Mouse (Mus musculus) intestine, embryonic 15.5 days (tissue): ENCODE measurements around the gene Gm8122. TPM values are rescaled to one million over a fixed set of nuclear protein-coding genes. Genes with fewer than 3 reads are reported as not detected.
"Not testable (repeated sequence)": the region's sequence is repeated elsewhere in the genome, so short reads cannot be mapped to it uniquely, and the experiment has no call there.

Experiments
- ATAC-seq: fragments of 200-750 bp; cut with Nextera tagmentation; 2 replicates; pipeline ENCODE4 v1.8.0; 2017; ENCODE audit warnings: moderate TSS enrichment, moderate library complexity
- H3K27ac ChIP-seq: fragments of 300-500 bp; sonication (generic); 2 replicates; pipeline ENCODE4 v1.5.1; 2015; ENCODE audit warnings: mild to moderate bottlenecking, inconsistent platforms
- H3K27me3 ChIP-seq: fragments of 300-500 bp; sonication (generic); replicated peaks from 2 replicates; pipeline ENCODE4 v1.6.1; 2015; ENCODE audit warnings: inconsistent platforms
- H3K36me3 ChIP-seq: fragments of 300-500 bp; sonication (generic); 2 replicates; pipeline ENCODE4 v1.6.1; 2015; ENCODE audit warnings: inconsistent platforms
- H3K4me1 ChIP-seq: fragments of 300-500 bp; sonication (generic); replicated peaks from 2 replicates; pipeline ENCODE4 v1.6.1; 2015; ENCODE audit warnings: inconsistent platforms
- H3K4me2 ChIP-seq: fragments of 300-500 bp; sonication (generic); replicated peaks from 2 replicates; pipeline ENCODE4 v1.6.1; 2015; ENCODE audit warnings: mild to moderate bottlenecking, inconsistent platforms
- H3K4me3 ChIP-seq: fragments of 300-500 bp; sonication (generic); replicated peaks from 2 replicates; pipeline ENCODE4 v1.5.1; 2015; ENCODE audit warnings: inconsistent platforms
- H3K9ac ChIP-seq: fragments of 300-500 bp; sonication (generic); 2 replicates; pipeline ENCODE4 v1.6.1; 2015; ENCODE audit warnings: inconsistent platforms
- H3K9me3 ChIP-seq: fragments of 300-500 bp; sonication (generic); 2 replicates; pipeline ENCODE4 v1.6.1; 2016; ENCODE audit warnings: inconsistent platforms
- WGBS: fragments of 180-500 bp; shearing (Covaris S2); methylation state at CpG from one replicate; pipeline ENCODE4 v1.1.7; 2015; 5-methylcytosine and 5-hydroxymethylcytosine counted together
- polyA plus RNA-seq: library from polyadenylated mRNA; unstranded; fragments of >200 nt; fragmentation: Nextera tagmentation; extraction: Ambion mirVana; gene quantifications from 2 replicates; pipeline ENCODE4 v1.2.1, GENCODE M21; 2015

The Gm8122 gene
- polyA plus RNA-seq: not detected in 2 replicates

- 89% methylated on average over 4 of the region's 4 CpGs for WGBS
- H3K9me3 ChIP-seq, H3K4me2 ChIP-seq, ATAC-seq, H3K36me3 ChIP-seq, H3K27ac ChIP-seq, H3K4me3 ChIP-seq, H3K27me3 ChIP-seq, H3K4me1 ChIP-seq, H3K9ac ChIP-seq: not testable (repeated sequence)
Measured at GRCm38 (mm10) chr14:43235204-43235603, at the start of gene Gm8122. TSS of gene Gm8122 (minus strand) at chr14:43235304.

- ATAC-seq, H3K27me3 ChIP-seq, H3K9ac ChIP-seq, H3K27ac ChIP-seq, H3K36me3 ChIP-seq, H3K9me3 ChIP-seq, H3K4me1 ChIP-seq, H3K4me3 ChIP-seq, H3K4me2 ChIP-seq: not testable (repeated sequence)
- WGBS: 90% methylated on average over 3 of the region's 3 CpGs
Measured at GRCm38 (mm10) chr14:43278681-43279080, 43.6 kb upstream of the Gm8122 start.

- not testable (repeated sequence) for H3K27ac ChIP-seq, H3K4me3 ChIP-seq, ATAC-seq, H3K4me1 ChIP-seq, H3K9ac ChIP-seq, H3K4me2 ChIP-seq, H3K36me3 ChIP-seq, H3K27me3 ChIP-seq, H3K9me3 ChIP-seq
- WGBS: 77% methylated on average over 4 of the region's 4 CpGs
Measured at GRCm38 (mm10) chr14:43278146-43278545, 43.0 kb upstream of the Gm8122 start.

GRCm38 (mm10) chr14:43277468-43277867, 42.4 kb upstream of the Gm8122 start:
- not testable (repeated sequence) for H3K27ac ChIP-seq, ATAC-seq, H3K4me2 ChIP-seq, H3K4me1 ChIP-seq, H3K9ac ChIP-seq, H3K27me3 ChIP-seq, H3K9me3 ChIP-seq, H3K36me3 ChIP-seq, H3K4me3 ChIP-seq
- 63% methylated on average over 2 of the region's 2 CpGs for WGBS

GRCm38 (mm10) chr14:43275752-43276151, 40.6 kb upstream of the Gm8122 start:
- ATAC-seq, H3K9me3 ChIP-seq, H3K9ac ChIP-seq, H3K4me1 ChIP-seq, H3K4me3 ChIP-seq, H3K27me3 ChIP-seq, H3K4me2 ChIP-seq, H3K27ac ChIP-seq, H3K36me3 ChIP-seq: not testable (repeated sequence)
- 87% methylated on average over 1 of the region's 1 CpGs for WGBS

GRCm38 (mm10) chr14:43274986-43275511, 39.9 kb upstream of the Gm8122 start, which contains the start of gene Gm9732:
TSS of gene Gm9732 (plus strand) at chr14:43275036.
- H3K4me1 ChIP-seq, H3K4me3 ChIP-seq: not testable (repeated sequence)
- 82% methylated on average over 8 of the region's 8 CpGs for WGBS

GRCm38 (mm10) chr14:43273161-43273560, 38.1 kb upstream of the Gm8122 start:
- not testable (repeated sequence) for H3K27me3 ChIP-seq, ATAC-seq, H3K9ac ChIP-seq, H3K4me3 ChIP-seq, H3K27ac ChIP-seq, H3K4me2 ChIP-seq, H3K4me1 ChIP-seq, H3K9me3 ChIP-seq, H3K36me3 ChIP-seq
- 70% methylated on average over 1 of the region's 1 CpGs for WGBS

More at GRCm38 (mm10) chr14:43274986-43275511, 39.9 kb upstream of the Gm8122 start, which contains the start of gene Gm9732:
- H3K4me2 ChIP-seq, H3K9ac ChIP-seq, H3K9me3 ChIP-seq, H3K27me3 ChIP-seq, ATAC-seq, H3K36me3 ChIP-seq, H3K27ac ChIP-seq: not testable (repeated sequence)

GRCm38 (mm10) chr14:43269211-43269610, 34.1 kb upstream of the Gm8122 start:
- not testable (repeated sequence) for H3K36me3 ChIP-seq, ATAC-seq, H3K27me3 ChIP-seq, H3K4me3 ChIP-seq, H3K9ac ChIP-seq, H3K4me2 ChIP-seq, H3K9me3 ChIP-seq, H3K27ac ChIP-seq, H3K4me1 ChIP-seq
- 88% methylated on average over 3 of the region's 3 CpGs for WGBS

- H3K27ac ChIP-seq, H3K4me2 ChIP-seq, H3K4me1 ChIP-seq, H3K9ac ChIP-seq, H3K9me3 ChIP-seq, H3K27me3 ChIP-seq, H3K4me3 ChIP-seq, H3K36me3 ChIP-seq, ATAC-seq: not testable (repeated sequence)
- 49% methylated on average over 2 of the region's 2 CpGs for WGBS
Measured at GRCm38 (mm10) chr14:43268521-43269084, 33.5 kb upstream of the Gm8122 start.

GRCm38 (mm10) chr14:43263421-43263820, 28.3 kb upstream of the Gm8122 start:
- not testable (repeated sequence) for H3K36me3 ChIP-seq, H3K27me3 ChIP-seq, H3K4me1 ChIP-seq, H3K4me3 ChIP-seq, H3K27ac ChIP-seq, H3K9ac ChIP-seq, H3K4me2 ChIP-seq, H3K9me3 ChIP-seq, ATAC-seq
- WGBS: 75% methylated on average over 3 of the region's 3 CpGs

- H3K4me1 ChIP-seq, H3K9ac ChIP-seq, ATAC-seq, H3K36me3 ChIP-seq, H3K9me3 ChIP-seq, H3K4me3 ChIP-seq, H3K4me2 ChIP-seq, H3K27me3 ChIP-seq, H3K27ac ChIP-seq: not testable (repeated sequence)
- 84% methylated on average over 3 of the region's 4 CpGs for WGBS
Measured at GRCm38 (mm10) chr14:43258349-43258748, 23.2 kb upstream of the Gm8122 start, which contains the start of gene Gm8126. TSS of gene Gm8126 (plus strand) at chr14:43258649.

GRCm38 (mm10) chr14:43256511-43256910, 21.4 kb upstream of the Gm8122 start:
- H3K4me2 ChIP-seq, H3K9ac ChIP-seq, ATAC-seq, H3K4me1 ChIP-seq, H3K4me3 ChIP-seq, H3K27ac ChIP-seq, H3K36me3 ChIP-seq, H3K27me3 ChIP-seq, H3K9me3 ChIP-seq: not testable (repeated sequence)
- 84% methylated on average over 1 of the region's 1 CpGs for WGBS

- not testable (repeated sequence) for H3K27me3 ChIP-seq, H3K4me2 ChIP-seq, ATAC-seq, H3K9ac ChIP-seq, H3K9me3 ChIP-seq, H3K4me1 ChIP-seq, H3K36me3 ChIP-seq, H3K27ac ChIP-seq, H3K4me3 ChIP-seq
- WGBS: 28% methylated on average over 5 of the region's 6 CpGs
Measured at GRCm38 (mm10) chr14:43250549-43251253, 15.6 kb upstream of the Gm8122 start.
